ENCODE assay signal across 8 mouse cellular contexts in genomic region chr2:37702301-37703172, GRCm38 (mm10). TPM values are rescaled to one million over a fixed set of nuclear protein-coding genes. Genes with fewer than 3 reads are reported as not detected.
DNase-seq lines count a peak whose midpoint lies in the region; ATAC-seq and TF ChIP-seq lines count a peak whose summit lies in the region.

No protein-coding gene starts in this region.

- WGBS in forebrain, embryonic 14.5 days: under 1% methylated on average over 55 of the region's 70 CpGs
- 1% methylated on average over 58 of the region's 70 CpGs for WGBS in hindbrain, embryonic 11.5 days
- WGBS in limb, embryonic 13.5 days: under 1% methylated on average over 66 of the region's 70 CpGs
- WGBS in midbrain, embryonic 13.5 days: under 1% methylated on average over 68 of the region's 70 CpGs
- WGBS in stomach, embryonic 16.5 days: under 1% methylated on average over 70 of the region's 70 CpGs

- peak; percentile 19 for DNase-seq in layer of hippocampus, adult 2 months (ENCODE audit: low spot score in 2 of 2)
- DNase-seq in layer of hippocampus, adult 9-10 months (ENCODE audit: low spot score): no peak
- DNase-seq in cerebellum, adult 11 months: peak; percentile 62
- peak; percentile 35 for DNase-seq in forebrain, embryonic 14.5 days (ENCODE audit: low spot score)
- peak; percentile 72 for DNase-seq in hindbrain, embryonic 11.5 days (ENCODE audit: low spot score)

- H3K27ac ChIP-seq in layer of hippocampus, adult 2 months: peak overlapping the region; percentile 98
- H3K27ac ChIP-seq in forebrain, embryonic 14.5 days (ENCODE audit: low read depth, low read length): peak overlapping the region; percentile 97
- peak overlapping the region; percentile 84 for H3K27ac ChIP-seq in hindbrain, embryonic 11.5 days (ENCODE audit: low read depth, low read length)
- peak overlapping the region; percentile 89 for H3K27ac ChIP-seq in limb, embryonic 13.5 days
- H3K27ac ChIP-seq in midbrain, embryonic 13.5 days: peak overlapping the region; percentile 98
- H3K27ac ChIP-seq in stomach, embryonic 16.5 days (ENCODE audit: low read length): peak overlapping the region; percentile 91

- no peak for TF ChIP-seq CTCF in layer of hippocampus, adult 2 months (conservative IDR thresholded peaks at IDR 0.05)

- peak overlapping the region; percentile 94 for H3K4me3 ChIP-seq in layer of hippocampus, adult 2 months
- peak overlapping the region; percentile 96 for H3K4me3 ChIP-seq in forebrain, embryonic 14.5 days (ENCODE audit: low read depth, low read length)
- H3K4me3 ChIP-seq in hindbrain, embryonic 11.5 days (ENCODE audit: low read depth, low read length): peak overlapping the region; percentile 93
- H3K4me3 ChIP-seq in limb, embryonic 13.5 days: peak overlapping the region; percentile 96
- H3K4me3 ChIP-seq in midbrain, embryonic 13.5 days (replicated peaks): peak overlapping the region; percentile 96
- peak overlapping the region; percentile 88 for H3K4me3 ChIP-seq in stomach, embryonic 16.5 days (replicated peaks; ENCODE audit: low read length)

- H3K27me3 ChIP-seq in forebrain, embryonic 14.5 days (replicated peaks; ENCODE audit: control insufficient read depth, insufficient read depth, low read length): no peaks in the 10 kb centered on the region
- H3K27me3 ChIP-seq in hindbrain, embryonic 11.5 days (ENCODE audit: control insufficient read depth, insufficient read depth, low read length): peaks cover 5% of the 10 kb centered on the region; the same call in 1 of the 2 replicates
- 0 out of 2 replicates have a peak, but pooled peaks cover 3% of the 10 kb centered on the region for H3K27me3 ChIP-seq in limb, embryonic 13.5 days
- peaks cover 6% of the 10 kb centered on the region for H3K27me3 ChIP-seq in midbrain, embryonic 13.5 days
- H3K27me3 ChIP-seq in stomach, embryonic 16.5 days (ENCODE audit: control insufficient read depth, insufficient read depth, low read length): no peaks in the 10 kb centered on the region

- peak; percentile 69 for ATAC-seq in forebrain, embryonic 14.5 days
- peak; percentile 62 for ATAC-seq in hindbrain, embryonic 11.5 days (ENCODE audit: low FRiP score)
- peak; percentile 50 for ATAC-seq in limb, embryonic 13.5 days (ENCODE audit: low FRiP score, low read depth)
- peak; percentile 79 for ATAC-seq in midbrain, embryonic 13.5 days
- ATAC-seq in stomach, embryonic 16.5 days (ENCODE audit: insufficient read depth, low FRiP score): peak; percentile 53

- H3K4me1 ChIP-seq in forebrain, embryonic 14.5 days (ENCODE audit: control insufficient read depth, insufficient read depth, low read length): peaks cover 16% of the 10 kb centered on the region
- H3K4me1 ChIP-seq in hindbrain, embryonic 11.5 days (replicated peaks; ENCODE audit: control insufficient read depth, insufficient read depth, low read length): peaks cover 3% of the 10 kb centered on the region; the same call in 1 of the 2 replicates
- H3K4me1 ChIP-seq in limb, embryonic 13.5 days: peaks cover 17% of the 10 kb centered on the region
- H3K4me1 ChIP-seq in midbrain, embryonic 13.5 days (replicated peaks): peaks cover 29% of the 10 kb centered on the region
- peaks cover 12% of the 10 kb centered on the region for H3K4me1 ChIP-seq in stomach, embryonic 16.5 days (ENCODE audit: control insufficient read depth, insufficient read depth, low read length)

- peak overlapping the region; percentile 72 for H3K4me2 ChIP-seq in forebrain, embryonic 14.5 days (ENCODE audit: low read length)
- peak overlapping the region; percentile 84 for H3K4me2 ChIP-seq in hindbrain, embryonic 11.5 days (replicated peaks; ENCODE audit: low read depth, low read length)
- peak overlapping the region; percentile 81 for H3K4me2 ChIP-seq in limb, embryonic 13.5 days (replicated peaks)
- peak overlapping the region; percentile 84 for H3K4me2 ChIP-seq in midbrain, embryonic 13.5 days (replicated peaks)
- H3K4me2 ChIP-seq in stomach, embryonic 16.5 days (ENCODE audit: low read depth, low read length): peak overlapping the region; percentile 91

- no peaks in the 10 kb centered on the region for H3K9me3 ChIP-seq in forebrain, embryonic 14.5 days (replicated peaks; ENCODE audit: control insufficient read depth, low read length)
- H3K9me3 ChIP-seq in hindbrain, embryonic 11.5 days (ENCODE audit: control insufficient read depth, low read length): no peaks in the 10 kb centered on the region
- no peaks in the 10 kb centered on the region for H3K9me3 ChIP-seq in limb, embryonic 13.5 days
- no peaks in the 10 kb centered on the region for H3K9me3 ChIP-seq in midbrain, embryonic 13.5 days
- no peaks in the 10 kb centered on the region for H3K9me3 ChIP-seq in stomach, embryonic 16.5 days (replicated peaks; ENCODE audit: control insufficient read depth, low read length)

- H3K36me3 ChIP-seq in forebrain, embryonic 14.5 days (ENCODE audit: control insufficient read depth, insufficient read depth, low read length): no peaks in the 10 kb centered on the region
- H3K36me3 ChIP-seq in hindbrain, embryonic 11.5 days (ENCODE audit: control insufficient read depth, insufficient read depth, low read length): no peaks in the 10 kb centered on the region
- no peaks in the 10 kb centered on the region for H3K36me3 ChIP-seq in limb, embryonic 13.5 days
- H3K36me3 ChIP-seq in midbrain, embryonic 13.5 days: 0 out of 2 replicates have a peak, but pooled peaks cover 3% of the 10 kb centered on the region
- no peaks in the 10 kb centered on the region for H3K36me3 ChIP-seq in stomach, embryonic 16.5 days (ENCODE audit: control insufficient read depth, insufficient read depth, low read length)

- peak overlapping the region; percentile 98 for H3K9ac ChIP-seq in forebrain, embryonic 14.5 days (ENCODE audit: low read length)
- peak overlapping the region; percentile 95 for H3K9ac ChIP-seq in hindbrain, embryonic 11.5 days (ENCODE audit: low read depth, low read length)
- H3K9ac ChIP-seq in limb, embryonic 13.5 days: peak overlapping the region; percentile 93
- peak overlapping the region; percentile 97 for H3K9ac ChIP-seq in midbrain, embryonic 13.5 days (replicated peaks)
- peak overlapping the region; percentile 91 for H3K9ac ChIP-seq in stomach, embryonic 16.5 days (ENCODE audit: low read length)

RNA-seq across cellular contexts. Expression of gene Strbp, which starts 1.1 kb away (rescaled TPM):
- 100 to 1,000 TPM; 174 to 175 TPM for total RNA-seq in layer of hippocampus, adult 2 months (2021)
- polyA plus RNA-seq in forebrain, embryonic 14.5 days (2014; fragmentation: Nextera tagmentation; extraction: Ambion mirVana): 114 and 133 TPM in 2 replicates
- polyA plus RNA-seq in hindbrain, embryonic 11.5 days (2014; fragmentation: Nextera tagmentation; extraction: Ambion mirVana): 99.3 and 101 TPM in 2 replicates
- 34.6 and 36.4 TPM in 2 replicates for polyA plus RNA-seq in limb, embryonic 13.5 days (2015; fragmentation: Nextera tagmentation; extraction: Ambion mirVana)
- 118 and 123 TPM in 2 replicates for polyA plus RNA-seq in midbrain, embryonic 13.5 days (2015; fragmentation: Nextera tagmentation; extraction: Ambion mirVana)
- polyA plus RNA-seq in stomach, embryonic 16.5 days (2015; fragmentation: Nextera tagmentation; extraction: Ambion mirVana): 24.6 and 27.3 TPM in 2 replicates
